ENCODE assay signal across 11 mouse cellular contexts in genomic region chr8:86967891-86968311, GRCm38 (mm10).
A peak's percentile ranks its signal among the peaks of the same experiment; 100 is the strongest.
DNase-seq lines count a peak whose midpoint lies in the region; ATAC-seq and TF ChIP-seq lines count a peak whose summit lies in the region.
"Had no signal": no experiment of that assay in that cellular context is flagged by ENCODE, and none has a peak within 500 bp of the region (broad histone marks: within the 10 kb centered on the region; RNA-seq: fewer than 3 reads in every experiment).

No protein-coding gene starts in this region.

- H3K4me1 ChIP-seq in liver, adult 2 months (ENCODE audit: control insufficient read depth, insufficient read depth, low read length), result no peaks in the 10 kb centered on the region
- no peaks in the 10 kb centered on the region for H3K4me1 ChIP-seq in liver, embryonic 12.5 days
- no peaks in the 10 kb centered on the region for H3K4me1 ChIP-seq in midbrain, postnatal 0 days (ENCODE audit: insufficient read depth, low read length)
- H3K4me1 ChIP-seq: hindbrain, embryonic 15.5 days had no signal

- TF ChIP-seq POLR2A in liver, adult 2 months (IDR thresholded peaks at IDR 0.05; ENCODE audit: extremely low read depth, insufficient read depth, low read length), result no peak

- H3K79me2 ChIP-seq in liver, adult 2 months (ENCODE audit: control insufficient read depth, insufficient read depth, low read length), result no peaks in the 10 kb centered on the region

- H3K36me3 ChIP-seq in liver, adult 2 months (ENCODE audit: control insufficient read depth, insufficient read depth, low read length), result no peaks in the 10 kb centered on the region
- no peaks in the 10 kb centered on the region for H3K36me3 ChIP-seq in liver, embryonic 12.5 days
- no peaks in the 10 kb centered on the region for H3K36me3 ChIP-seq in midbrain, postnatal 0 days (ENCODE audit: insufficient read depth, low read length)
- H3K36me3 ChIP-seq: hindbrain, embryonic 15.5 days had no signal

- 33% methylated on average over 3 of the region's 3 CpGs for WGBS in liver, adult 2 months
- 31% methylated on average over 3 of the region's 3 CpGs for WGBS in liver, embryonic 12.5 days (ENCODE audit: insufficient replicate concordance)
- 8% methylated on average over 3 of the region's 3 CpGs for WGBS in midbrain, postnatal 0 days

- peak; percentile 33 for DNase-seq in liver, adult 2 months (ENCODE audit: extremely low read depth, low read depth, low spot score)
- DNase-seq in adrenal gland, postnatal 25 days, result peak; percentile 7
- peak; percentile 8 for DNase-seq in kidney, adult 18-20 months
- peak; percentile 17 for DNase-seq in midbrain, postnatal 0 days (ENCODE audit: low spot score)
- DNase-seq in thymus, postnatal 25 days, result no peak
- DNase-seq in layer of hippocampus, adult 2 months (ENCODE audit: low spot score in 2 of 2), result no peak
- DNase-seq in lung, postnatal 25 days (ENCODE audit: low spot score), result no peak
- DNase-seq: cerebellum, adult 2 months had no signal

- no peak for ATAC-seq in liver, embryonic 12.5 days
- ATAC-seq in midbrain, postnatal 0 days (ENCODE audit: low FRiP score), result no peak

- no peak overlapping the region for H3K4me2 ChIP-seq in liver, embryonic 12.5 days
- no peak overlapping the region for H3K4me2 ChIP-seq in midbrain, postnatal 0 days (ENCODE audit: low read depth, low read length, poor library complexity, severe bottlenecking)
- H3K4me2 ChIP-seq: hindbrain, embryonic 15.5 days had no signal

- 0 out of 2 replicates have a peak, but pooled peaks cover 3% of the 10 kb centered on the region for H3K27me3 ChIP-seq in liver, adult 2 months (ENCODE audit: control insufficient read depth, insufficient read depth, low read length)
- no peaks in the 10 kb centered on the region for H3K27me3 ChIP-seq in liver, embryonic 12.5 days (replicated peaks)
- H3K27me3 ChIP-seq in midbrain, postnatal 0 days (ENCODE audit: insufficient read depth, low read length), result no peaks in the 10 kb centered on the region
- H3K27me3 ChIP-seq: hindbrain, embryonic 15.5 days had no signal

- H3K9me3 ChIP-seq in liver, embryonic 12.5 days (replicated peaks), result no peaks in the 10 kb centered on the region
- H3K9me3 ChIP-seq in midbrain, postnatal 0 days (ENCODE audit: low read length), result no peaks in the 10 kb centered on the region
- H3K9me3 ChIP-seq: hindbrain, embryonic 15.5 days had no signal

- H3K9ac ChIP-seq in liver, adult 2 months (ENCODE audit: low read depth, low read length), result no peak overlapping the region
- no peak overlapping the region for H3K9ac ChIP-seq in liver, embryonic 12.5 days
- H3K9ac ChIP-seq in midbrain, postnatal 0 days (replicated peaks; ENCODE audit: low read length, poor library complexity, severe bottlenecking), result no peak overlapping the region
- H3K9ac ChIP-seq: hindbrain, embryonic 15.5 days had no signal

- H3K4me3 ChIP-seq in liver, adult 2 months (ENCODE audit: insufficient read depth, low read depth, low read length), result no peak overlapping the region
- no peak overlapping the region for H3K4me3 ChIP-seq in liver, embryonic 12.5 days
- H3K4me3 ChIP-seq in midbrain, postnatal 0 days (ENCODE audit: low read depth, low read length), result no peak overlapping the region
- no peak overlapping the region for H3K4me3 ChIP-seq in layer of hippocampus, adult 2 months
- H3K4me3 ChIP-seq: heart, adult 2 months; hindbrain, embryonic 15.5 days had no signal

- TF ChIP-seq CTCF in liver, adult 2 months (IDR thresholded peaks at IDR 0.05; ENCODE audit: low read depth, low read length), result no peak
- no peak for TF ChIP-seq CTCF in midbrain, postnatal 0 days (IDR thresholded peaks at IDR 0.05)
- TF ChIP-seq CTCF in layer of hippocampus, adult 2 months (conservative IDR thresholded peaks at IDR 0.05), result no peak

- H3K27ac ChIP-seq in liver, adult 2 months (replicated peaks; ENCODE audit: insufficient read depth, low read depth, low read length), result no peak overlapping the region
- no peak overlapping the region for H3K27ac ChIP-seq in liver, embryonic 12.5 days
- H3K27ac ChIP-seq in midbrain, postnatal 0 days (ENCODE audit: low read depth, low read length), result no peak overlapping the region
- no peak overlapping the region for H3K27ac ChIP-seq in layer of hippocampus, adult 2 months
- H3K27ac ChIP-seq: heart, adult 2 months; hindbrain, embryonic 15.5 days had no signal

Comparison
In these comparisons a context has a peak if more than half of its experiments do, and no peak if none do; other contexts are left out.
1. DNase-seq: peak in liver, adult 2 months (single experiment), adrenal gland, postnatal 25 days (single experiment), kidney, adult 18-20 months (single experiment) and midbrain, postnatal 0 days (single experiment); none in thymus, postnatal 25 days (single experiment), layer of hippocampus, adult 2 months (0 of 2) and lung, postnatal 25 days (single experiment).